Mouse (Mus musculus) MEL (cell line): ENCODE results near the gene Stk11ip. TPM values are rescaled to one million over a fixed set of nuclear protein-coding genes. Genes with fewer than 3 reads are reported as not detected.

Experiments used
- DNase-seq: peaks from one replicate; pipeline ENCODE4 v3.0.0; 2011; ENCODE audit warnings: low read depth, low spot score
- H3K27ac ChIP-seq: 2 replicates; pipeline ENCODE4 v1.5.1; 2012; ENCODE audit warnings: low read depth, mild to moderate bottlenecking, control low read depth, low read length, moderate library complexity; ENCODE audit not compliant: control insufficient read depth
- H3K27me3 ChIP-seq, 2 experiments: fragments of 150-350 bp in 1 of 2; sonication (generic) in 1 of 2; 2 replicates each; pipeline ENCODE4 v1.6.1; 2012; ENCODE audit warnings: low read length in 2 of 2, mild to moderate bottlenecking in 2 of 2, improper control_type of control experiment in 1 of 2, moderate library complexity in 1 of 2; ENCODE audit not compliant: insufficient read depth in 2 of 2, control insufficient read depth in 1 of 2
- H3K36me3 ChIP-seq, 2 experiments: 2 replicates each; pipeline ENCODE4 v1.6.1; 2012 to 2014; ENCODE audit warnings: low read length in 2 of 2, improper control_type of control experiment in 1 of 2, inconsistent platforms in 1 of 2, mild to moderate bottlenecking in 1 of 2; ENCODE audit not compliant: insufficient read depth in 2 of 2, control insufficient read depth in 1 of 2
- H3K4me1 ChIP-seq, 2 experiments: fragments of 150-350 bp in 1 of 2; sonication (generic) in 1 of 2; 2 replicates each; pipeline ENCODE4 v1.6.1; 2012; ENCODE audit warnings: low read length in 2 of 2, improper control_type of control experiment in 1 of 2, mild to moderate bottlenecking in 1 of 2; ENCODE audit not compliant: insufficient read depth in 2 of 2, control insufficient read depth in 1 of 2
- H3K4me3 ChIP-seq, 2 experiments: fragments of 150-350 bp in 1 of 2; sonication (generic) in 1 of 2; 2 replicates each; pipeline ENCODE4 v1.5.1; 2012; ENCODE audit warnings: low read depth in 2 of 2, low read length in 2 of 2, mild to moderate bottlenecking in 2 of 2, moderate library complexity in 2 of 2, control low read depth in 1 of 2, improper control_type of control experiment in 1 of 2; ENCODE audit not compliant: control insufficient read depth in 1 of 2, insufficient read depth in 1 of 2
- H3K79me2 ChIP-seq: 2 replicates; pipeline ENCODE4 v1.6.1; 2012; ENCODE audit warnings: mild to moderate bottlenecking, low read length, moderate library complexity; ENCODE audit not compliant: control insufficient read depth, poor library complexity, insufficient read depth
- H3K9ac ChIP-seq: 2 replicates; pipeline ENCODE4 v1.6.1; 2012; ENCODE audit warnings: low read depth, mild to moderate bottlenecking, control low read depth, low read length, moderate library complexity; ENCODE audit not compliant: control insufficient read depth, poor library complexity, severe bottlenecking
- H3K9me3 ChIP-seq: fragments of 150-350 bp; sonication (generic); replicated peaks from 2 replicates; pipeline ENCODE4 v1.6.1; 2012; ENCODE audit warnings: mild to moderate bottlenecking, low read length, improper control_type of control experiment, moderate library complexity; ENCODE audit not compliant: insufficient read depth
- CHD1 ChIP-seq: IDR thresholded peaks from 2 replicates; pipeline ENCODE4 v1.6.1; 2012; ENCODE audit warnings: low read depth, mild to moderate bottlenecking, inconsistent platforms, low read length, improper control_type of control experiment
- CHD2 ChIP-seq: IDR thresholded peaks from 2 replicates; pipeline ENCODE4 v1.6.1; 2011; ENCODE audit warnings: low read length, improper control_type of control experiment
- CTCF ChIP-seq, 3 experiments: IDR thresholded peaks in 2 of 3; conservative IDR thresholded peaks in 1 of 3; 2 replicates each; pipeline ENCODE4 v1.5.1; 2011 to 2012; ENCODE audit warnings: low read length in 3 of 3, low read depth in 2 of 3, mild to moderate bottlenecking in 2 of 3, improper control_type of control experiment in 1 of 3, inconsistent platforms in 1 of 3, mixed read lengths in 1 of 3, moderate library complexity in 1 of 3; ENCODE audit not compliant: control insufficient read depth in 1 of 3, insufficient read depth in 1 of 3, poor library complexity in 1 of 3, severe bottlenecking in 1 of 3
- E2F4 ChIP-seq: IDR thresholded peaks from 2 replicates; pipeline ENCODE4 v1.6.1; 2011; ENCODE audit warnings: low read depth, low read length, improper control_type of control experiment, borderline replicate concordance
- EP300 ChIP-seq, 2 experiments: IDR thresholded peaks; 2 replicates each; pipeline ENCODE4 v1.6.1; 2011; ENCODE audit warnings: improper control_type of control experiment in 2 of 2, low read length in 2 of 2, low read depth in 1 of 2, mild to moderate bottlenecking in 1 of 2
- ETS1 ChIP-seq: IDR thresholded peaks from 2 replicates; pipeline ENCODE4 v1.6.1; 2012; ENCODE audit warnings: low read depth, mild to moderate bottlenecking, inconsistent platforms, low read length, improper control_type of control experiment, moderate library complexity
- GATA1 ChIP-seq: IDR thresholded peaks from 2 replicates; pipeline ENCODE4 v1.6.1; 2011; ENCODE audit warnings: low read depth, low read length, improper control_type of control experiment
- HCFC1 ChIP-seq: IDR thresholded peaks from 2 replicates; pipeline ENCODE4 v1.6.1; 2012; ENCODE audit warnings: low read depth, mild to moderate bottlenecking, inconsistent platforms, low read length, improper control_type of control experiment, moderate library complexity
- JUND ChIP-seq: IDR thresholded peaks from 2 replicates; pipeline ENCODE4 v1.6.1; 2011; ENCODE audit warnings: low read depth, mild to moderate bottlenecking, improper control_type of control experiment, low read length
- KAT2A ChIP-seq: conservative IDR thresholded peaks from 2 replicates; pipeline ENCODE4 v1.6.1; 2012; ENCODE audit warnings: low read depth, low read length, improper control_type of control experiment, inconsistent platforms
- MAFK ChIP-seq: IDR thresholded peaks from 2 replicates; pipeline ENCODE4 v1.6.1; 2011; ENCODE audit warnings: low read depth, mild to moderate bottlenecking, low read length, improper control_type of control experiment, borderline replicate concordance
- MYC ChIP-seq: IDR thresholded peaks from 2 replicates; pipeline ENCODE4 v1.6.1; 2011; ENCODE audit warnings: low read depth, mild to moderate bottlenecking, low read length, improper control_type of control experiment, moderate library complexity
- POLR2AphosphoS5 ChIP-seq: IDR thresholded peaks from 2 replicates; pipeline ENCODE4 v1.6.1; 2012; ENCODE audit warnings: low read depth, borderline replicate concordance, mild to moderate bottlenecking, inconsistent platforms, low read length, moderate library complexity, mixed read lengths
- RAD21 ChIP-seq: IDR thresholded peaks from 2 replicates; pipeline ENCODE4 v1.6.1; 2011; ENCODE audit warnings: mild to moderate bottlenecking, low read depth, low read length, improper control_type of control experiment
- RCOR1 ChIP-seq: IDR thresholded peaks from 2 replicates; pipeline ENCODE4 v1.6.1; 2012; ENCODE audit warnings: low read depth, mild to moderate bottlenecking, inconsistent platforms, low read length, improper control_type of control experiment
- SMC3 ChIP-seq: IDR thresholded peaks from 2 replicates; pipeline ENCODE4 v1.6.1; 2011; ENCODE audit warnings: low read depth, low read length, improper control_type of control experiment
- TAL1 ChIP-seq: IDR thresholded peaks from 2 replicates; pipeline ENCODE4 v1.6.1; 2012; ENCODE audit warnings: mild to moderate bottlenecking, inconsistent platforms, low read length, moderate library complexity, mixed read lengths
- TBP ChIP-seq: IDR thresholded peaks from 2 replicates; pipeline ENCODE4 v1.8.0; 2011; ENCODE audit warnings: low read depth, low read length, improper control_type of control experiment
- TCF12 ChIP-seq: IDR thresholded peaks from 2 replicates; pipeline ENCODE4 v1.6.1; 2014; ENCODE audit warnings: low read depth, mild to moderate bottlenecking, inconsistent platforms, low read length, improper control_type of control experiment, moderate library complexity
- USF1 ChIP-seq: IDR thresholded peaks from 2 replicates; pipeline ENCODE4 v1.6.1; 2014; ENCODE audit warnings: low read depth, mild to moderate bottlenecking, inconsistent platforms, low read length, improper control_type of control experiment, moderate library complexity
- ZC3H11A ChIP-seq: IDR thresholded peaks from 2 replicates; pipeline ENCODE4 v1.6.1; 2012; ENCODE audit warnings: low read depth, mild to moderate bottlenecking, inconsistent platforms, low read length, improper control_type of control experiment
- ZKSCAN1 ChIP-seq: IDR thresholded peaks from 2 replicates; pipeline ENCODE4 v1.6.1; 2012; ENCODE audit warnings: low read depth, mild to moderate bottlenecking, inconsistent platforms, low read length, improper control_type of control experiment, moderate library complexity
- ZMIZ1 ChIP-seq: IDR thresholded peaks from 2 replicates; pipeline ENCODE4 v1.6.1; 2012; ENCODE audit warnings: low read depth, mild to moderate bottlenecking, inconsistent platforms, low read length, improper control_type of control experiment, moderate library complexity
- polyA plus RNA-seq, 2 experiments: library from polyadenylated mRNA; stranded (reverse) in 1 of 2; unstranded in 1 of 2; fragments of >175 nt in 1 of 2; fragments of >200 nt in 1 of 2; gene quantifications; 2 replicates each; pipeline versions ENCODE4 v1.2.1 to v1.2.4; 2012; ENCODE audit warnings: low replicate concordance in 2 of 2, low read depth in 1 of 2; ENCODE audit not compliant: insufficient read length in 2 of 2, insufficient read depth in 1 of 2, missing spikeins in 1 of 2
- total RNA-seq: library from RNA; depleted of rRNA; stranded (reverse); fragments of 300-350 nt; gene quantifications from 2 replicates; pipeline ENCODE4 v1.2.3, GENCODE M21; 2012

The Stk11ip gene
- total and polyA plus RNA-seq, 3 experiments = 10.2 to 29.4 TPM; not detected in 1

DNA sequence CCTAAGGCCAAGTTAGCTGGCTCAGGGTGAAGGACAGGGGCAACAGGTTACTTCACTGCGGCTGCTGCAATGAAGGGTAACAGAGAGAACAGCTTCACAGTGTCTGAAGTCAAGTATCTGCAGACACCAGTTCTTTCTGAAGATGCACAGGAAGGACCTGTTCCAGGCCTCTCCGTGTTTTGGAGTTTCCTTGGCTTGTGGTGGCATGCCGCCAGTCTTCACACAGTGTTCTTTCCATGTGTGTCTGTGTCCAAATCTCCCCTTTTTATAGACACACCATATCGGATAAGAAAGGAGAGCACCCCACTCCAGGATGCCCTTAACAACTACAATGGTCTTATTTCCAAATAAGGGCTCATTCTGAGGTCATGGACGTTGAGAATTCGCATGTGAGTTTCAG is 23.0 kb downstream of the Stk11ip start:
- Histone ChIP-seq H3K4me1 (no peaks in the 10 kb centered on the region), H3K27ac (no peak overlapping the region), H3K27me3 (no peaks in the 10 kb centered on the region), H3K9me3 (no peaks in the 10 kb centered on the region), H3K9ac (no peak overlapping the region), H3K79me2 (no peaks in the 10 kb centered on the region), H3K4me3 (no peak overlapping the region), H3K36me3 (no peaks in the 10 kb centered on the region)
- DNase-seq = no peak
- TF ChIP-seq GATA1 = no peak
- no peak for TF ChIP-seq MYC
- no peak for TF ChIP-seq E2F4
- TF ChIP-seq HCFC1 = no peak
- TF ChIP-seq USF1 = no peak
- no peak for TF ChIP-seq CTCF (IDR thresholded peaks at IDR 0.05 in 2 of 3, conservative IDR thresholded peaks at IDR 0.05 in 1 of 3; ENCODE audit: control insufficient read depth in 1 of 3, insufficient read depth in 1 of 3, low read depth in 2 of 3, low read length in 3 of 3, poor library complexity in 1 of 3, severe bottlenecking in 1 of 3)
- no peak for TF ChIP-seq JUND
- no peak for TF ChIP-seq RCOR1
- no peak for TF ChIP-seq ZMIZ1
- TF ChIP-seq TCF12 = no peak
- TF ChIP-seq MAFK = no peak
- TF ChIP-seq CHD2 = no peak
- no peak for TF ChIP-seq TBP
- TF ChIP-seq ZKSCAN1 = no peak
- TF ChIP-seq EP300 (IDR thresholded peaks at IDR 0.05; ENCODE audit: low read depth in 1 of 2, low read length in 2 of 2) = no peak
- no peak for TF ChIP-seq KAT2A
- TF ChIP-seq SMC3 = no peak
- no peak for TF ChIP-seq ZC3H11A
- no peak for TF ChIP-seq POLR2AphosphoS5

DNA sequence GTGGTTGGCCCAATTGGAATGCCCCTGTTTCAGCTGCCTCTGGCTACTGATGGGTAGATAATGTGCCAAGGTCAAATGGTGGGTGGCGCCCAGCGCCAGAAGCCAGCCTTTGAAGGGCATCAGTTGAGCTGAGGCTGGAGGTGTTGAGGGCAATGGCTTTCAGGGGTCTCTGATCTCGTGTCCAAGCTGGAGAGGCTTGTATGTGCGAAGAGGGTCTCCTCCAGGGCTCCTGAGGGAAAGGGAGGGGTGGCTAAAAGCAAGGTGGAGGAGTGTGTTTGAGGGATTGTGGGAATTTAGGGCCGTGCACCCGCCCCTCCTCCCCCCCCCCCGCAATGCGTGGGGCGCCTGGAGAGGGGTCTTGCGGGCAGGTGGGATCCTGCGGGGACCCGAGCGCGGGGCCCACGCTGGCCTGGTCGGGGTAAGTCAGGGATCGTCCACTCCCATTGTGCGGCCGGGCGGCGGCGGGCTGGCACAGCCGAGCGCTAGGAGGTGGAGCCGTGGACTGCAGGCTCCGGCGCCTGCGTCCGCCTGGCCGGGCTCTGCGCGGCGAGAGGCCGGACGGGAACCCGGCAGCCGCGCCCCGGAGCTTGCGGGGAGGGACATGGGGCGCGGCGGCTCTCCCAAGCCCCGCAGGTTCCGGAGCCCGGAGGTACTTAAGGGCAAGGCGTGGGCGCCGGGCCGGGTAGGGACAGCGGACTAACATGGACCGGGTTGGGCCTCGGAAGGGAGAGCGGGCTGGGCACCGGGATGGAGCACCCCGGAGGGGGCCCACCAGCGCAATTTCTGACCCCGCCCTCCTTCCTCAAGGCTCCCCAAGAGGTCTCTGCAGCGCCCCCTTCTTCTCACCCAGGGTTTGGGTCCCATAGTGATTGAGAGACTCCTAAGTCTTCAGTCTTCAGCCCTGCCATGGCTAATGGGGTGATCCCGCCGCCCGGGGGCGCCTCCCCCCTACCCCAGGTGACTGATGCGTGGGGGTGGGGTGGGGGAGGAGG is 24.9 kb downstream of the Stk11ip start, which contains the start of gene Slc4a3:
Gene Slc4a3, plus strand, starts transcription at position 302 of the 992 bp plus-strand sequence.
- no peak within 1 kb of the TSS for H3K4me3 ChIP-seq
- H3K79me2 ChIP-seq = no peaks in the 10 kb centered on the region
- H3K36me3 ChIP-seq = no peaks in the 10 kb centered on the region
- no peak for DNase-seq
- H3K9me3 ChIP-seq = no peaks in the 10 kb centered on the region
- no peaks in the 10 kb centered on the region for H3K27me3 ChIP-seq
- H3K27ac ChIP-seq = no peak within 1 kb of the TSS
- H3K9ac ChIP-seq = no peak within 1 kb of the TSS
- no peak for TF ChIP-seq JUND
- no peak for TF ChIP-seq CHD2
- no peak for TF ChIP-seq MYC
- TF ChIP-seq CHD1 = no peak
- no peak for TF ChIP-seq TAL1
- TF ChIP-seq ZKSCAN1 = no peak
- TF ChIP-seq ETS1 = no peak
- TF ChIP-seq RAD21 = no peak
- no peaks in the 10 kb centered on the region for H3K4me1 ChIP-seq
